Mouse (Mus musculus) frontal cortex, postnatal 25 days (tissue): Measurements from ENCODE around the gene Dtx3l.
"Not testable (repeated sequence)": the region's sequence is repeated elsewhere in the genome, so short reads cannot be mapped to it uniquely, and the experiment has no call there.

ENCODE experiments used
- DNase-seq, 2 experiments: peaks; one replicate each; pipeline ENCODE4 v3.0.0; 2022; ENCODE audit warnings: low spot score in 2 of 2

Gene Dtx3l

DNA sequence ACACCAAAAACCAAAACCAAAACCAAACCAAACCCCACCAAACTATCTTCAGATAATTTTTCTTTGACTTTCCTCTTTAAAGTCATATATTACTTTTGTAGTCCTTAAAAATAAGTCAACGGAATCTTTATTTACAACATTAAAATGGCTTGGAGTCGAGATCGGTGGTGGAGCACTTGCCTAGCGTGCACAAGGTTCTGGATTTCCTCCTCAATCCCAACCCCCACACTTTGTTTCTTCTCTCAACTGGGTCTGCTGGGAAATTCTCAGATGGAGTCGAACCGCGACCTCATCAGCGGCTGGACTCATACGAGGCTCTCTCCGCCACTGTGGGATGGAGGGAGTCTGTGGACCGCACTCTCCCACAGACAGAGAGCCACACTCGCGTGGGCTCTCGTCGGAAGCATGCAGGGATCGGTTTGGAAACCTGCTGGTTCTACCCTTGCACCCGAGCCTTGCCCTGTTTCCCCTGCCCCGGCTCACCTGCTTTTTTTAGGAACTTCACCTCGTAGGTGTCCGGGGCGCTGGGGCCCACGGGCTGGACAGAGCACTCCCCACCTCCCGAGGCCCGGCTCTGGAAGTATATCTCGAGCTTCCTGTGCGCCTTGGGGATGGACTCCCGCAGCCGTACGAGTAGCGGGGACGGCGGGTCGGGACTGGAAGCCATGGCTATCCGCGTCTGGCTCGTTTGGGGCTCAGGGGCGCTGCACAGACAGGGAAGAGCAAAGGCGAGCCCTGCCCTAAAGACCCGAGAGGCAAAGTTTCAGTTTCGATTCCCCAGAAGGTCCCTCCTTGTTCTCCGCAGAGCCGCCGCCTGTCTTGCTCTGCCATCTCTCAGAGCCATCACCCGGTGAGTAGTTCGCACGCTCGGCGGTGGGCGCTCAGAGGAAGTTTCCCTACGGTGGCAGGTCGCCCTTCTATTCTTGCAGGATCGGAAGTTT lies at the start of gene Dtx3l, which contains the start of gene Parp9:
Dtx3l (minus strand) TSS at position 941 of the 941 bp plus-strand sequence.
Parp9 (plus strand) TSS at position 260 of the 941 bp plus-strand sequence.
- peak; percentile 9 to 15 for DNase-seq

DNA sequence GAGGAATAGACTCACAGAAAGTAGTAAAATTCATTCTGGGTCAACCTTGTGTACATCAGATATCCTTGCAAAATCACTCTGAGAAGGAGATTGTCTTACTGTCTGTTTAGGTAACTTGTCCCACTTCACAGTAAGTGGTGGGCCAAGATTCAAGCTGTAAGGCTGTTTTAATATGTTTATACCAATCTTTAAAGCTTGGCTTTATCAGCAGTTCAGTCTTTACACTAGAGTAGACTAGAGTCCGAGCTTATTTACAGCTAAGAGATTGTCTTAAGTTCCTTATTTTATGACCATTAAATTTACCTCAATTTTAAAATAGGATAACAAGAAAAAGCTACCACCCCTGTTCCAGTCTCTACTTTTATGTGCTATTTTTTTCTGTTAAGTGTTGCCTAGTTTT lies 49.0 kb upstream of the Dtx3l start:
- DNase-seq = no peak

DNA sequence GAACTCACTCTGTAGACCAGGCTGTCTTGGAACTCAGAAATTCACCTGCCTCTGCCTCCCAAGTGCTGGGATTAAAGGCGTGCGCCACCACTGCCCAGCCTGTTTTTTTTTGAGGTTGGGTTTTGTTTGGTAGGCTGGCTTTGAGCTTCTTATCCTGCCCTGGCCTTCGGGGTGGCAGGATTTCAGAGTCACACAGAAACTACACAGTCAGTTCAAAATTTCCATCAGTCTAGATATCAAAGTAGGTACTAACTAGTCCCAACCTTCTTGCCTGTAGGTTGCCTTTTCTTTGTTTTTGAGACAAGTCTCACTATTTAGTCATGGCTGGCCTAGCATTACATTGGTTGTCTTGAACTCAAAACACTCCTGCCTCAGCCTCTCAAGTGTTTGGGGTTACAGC lies 45.5 kb upstream of the Dtx3l start:
- no peak for DNase-seq

DNA sequence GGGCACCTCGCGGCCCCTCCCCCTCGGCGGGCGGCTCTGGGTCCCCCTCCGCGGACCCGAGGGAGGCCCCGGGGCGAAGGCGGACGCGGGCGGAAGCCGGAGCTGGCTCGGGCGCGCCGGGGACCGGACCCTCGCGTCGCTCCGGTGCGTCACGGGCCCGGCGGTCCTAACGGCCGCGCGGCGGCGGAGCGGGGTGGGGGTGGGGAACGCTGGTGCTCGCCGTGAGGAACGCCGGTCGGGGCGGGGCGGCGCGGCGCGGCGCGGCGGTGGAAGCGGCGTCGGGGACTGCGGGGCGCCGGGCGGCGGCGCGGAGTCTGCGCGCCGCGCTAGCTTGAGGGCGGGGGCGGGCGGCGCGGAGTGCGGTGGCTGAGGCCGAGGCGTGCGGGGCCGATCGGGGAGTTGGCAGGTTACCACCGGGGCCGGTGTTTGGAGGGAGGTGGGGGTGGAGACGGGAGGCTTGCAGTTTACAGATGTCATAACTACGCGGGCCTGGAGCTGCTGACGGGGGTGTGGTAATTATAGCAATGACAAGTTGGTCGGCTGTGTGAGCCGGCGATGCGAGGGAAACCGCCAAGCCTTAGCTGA lies 44.7 kb upstream of the Dtx3l start:
- peak; percentile 33 to 57 for DNase-seq

DNA sequence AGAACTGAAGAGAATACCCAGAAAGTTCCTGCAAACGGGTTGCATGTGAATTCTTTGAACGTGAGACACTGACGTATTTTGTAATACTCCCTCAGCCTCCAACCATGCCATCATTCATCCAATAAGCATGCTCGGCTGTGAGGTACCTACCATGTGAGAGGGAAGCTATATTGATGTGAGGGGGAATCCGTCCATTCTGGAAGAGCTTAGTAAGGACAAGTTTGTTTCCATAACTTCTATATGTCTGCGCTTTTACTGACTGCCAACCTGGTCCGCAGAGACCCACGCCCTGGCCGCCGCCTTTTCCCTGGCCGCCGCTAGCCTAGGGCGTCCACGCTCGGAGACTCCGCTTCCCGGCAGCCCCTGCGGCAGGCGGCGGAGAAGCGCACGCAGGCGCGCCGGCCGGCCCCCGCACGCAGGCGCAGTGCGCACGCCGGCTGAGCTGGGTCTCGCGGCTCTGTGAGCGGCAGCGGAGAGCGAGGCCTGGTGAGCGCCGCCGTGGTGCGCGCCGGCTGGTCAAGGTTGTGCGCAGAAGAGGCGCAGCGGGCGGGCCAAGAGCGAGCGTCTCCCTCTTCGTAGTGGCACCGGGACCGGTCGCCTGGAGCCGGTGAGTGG lies 44.1 kb upstream of the Dtx3l start:
- DNase-seq = peak; percentile 80 to 82

DNA sequence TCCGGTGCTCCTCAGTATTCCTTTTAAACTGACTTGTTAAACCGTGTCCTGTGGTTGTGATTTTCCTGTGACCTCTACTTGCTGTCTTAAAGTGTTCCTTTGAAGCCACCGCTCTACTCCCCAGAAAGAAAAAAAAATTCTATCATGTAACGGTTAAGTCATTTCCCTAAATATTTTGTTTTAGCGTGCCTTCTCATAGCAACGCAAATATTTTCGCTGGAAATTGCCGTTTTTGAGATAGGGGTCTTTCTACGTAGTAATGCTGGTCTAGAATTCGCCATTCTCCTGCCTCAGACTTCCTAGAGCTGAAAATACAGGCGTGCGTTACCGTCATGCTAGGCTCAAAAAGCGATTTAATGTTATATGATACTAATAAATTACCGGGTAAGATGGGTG lies 43.6 kb upstream of the Dtx3l start:
- no peak for DNase-seq

DNA sequence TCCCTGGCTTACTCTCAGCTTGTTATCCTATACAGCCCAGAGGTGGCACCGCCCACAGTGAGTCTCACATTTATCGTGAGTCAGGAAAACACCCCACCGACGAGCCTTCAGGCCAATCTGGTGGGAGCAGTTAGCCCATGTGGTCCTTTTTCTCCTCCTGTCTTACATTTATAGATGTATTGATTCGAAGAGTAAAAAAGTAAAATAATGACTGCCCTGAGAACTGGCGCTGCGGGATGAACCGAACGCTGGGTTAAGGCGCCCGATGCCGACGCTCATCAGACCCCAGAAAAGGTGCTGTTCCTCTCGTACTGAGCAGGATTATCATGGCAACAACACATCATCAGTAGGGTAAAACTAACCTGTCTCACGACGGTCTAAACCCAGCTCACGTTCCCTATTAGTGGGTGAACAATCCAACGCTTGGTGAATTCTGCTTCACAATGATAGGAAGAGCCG lies 42.4 kb upstream of the Dtx3l start:
- peak; percentile 100 for DNase-seq

DNA sequence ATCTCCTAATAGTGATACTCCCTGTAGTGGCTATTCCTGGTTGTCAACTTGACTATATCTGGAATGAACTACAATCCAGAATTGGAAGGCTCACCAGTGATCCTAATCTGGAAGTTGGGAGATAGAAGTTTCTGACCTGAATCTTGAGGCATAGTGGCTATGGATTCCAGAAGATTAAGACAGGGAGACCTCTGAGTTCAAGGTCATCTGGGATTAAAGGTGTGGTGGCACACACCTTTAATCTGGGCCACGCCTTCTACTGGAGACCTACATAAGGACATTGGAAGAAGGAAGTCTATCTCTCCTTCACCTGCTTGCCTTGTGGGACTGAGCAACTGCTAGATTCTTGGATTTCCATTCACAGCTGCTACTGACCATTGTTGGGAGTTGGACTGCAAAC lies 39.5 kb upstream of the Dtx3l start, which contains the start of gene Kpna1:
Kpna1 (plus strand) TSS at position 301 of the 400 bp plus-strand sequence.
- not testable (repeated sequence) for DNase-seq

DNA sequence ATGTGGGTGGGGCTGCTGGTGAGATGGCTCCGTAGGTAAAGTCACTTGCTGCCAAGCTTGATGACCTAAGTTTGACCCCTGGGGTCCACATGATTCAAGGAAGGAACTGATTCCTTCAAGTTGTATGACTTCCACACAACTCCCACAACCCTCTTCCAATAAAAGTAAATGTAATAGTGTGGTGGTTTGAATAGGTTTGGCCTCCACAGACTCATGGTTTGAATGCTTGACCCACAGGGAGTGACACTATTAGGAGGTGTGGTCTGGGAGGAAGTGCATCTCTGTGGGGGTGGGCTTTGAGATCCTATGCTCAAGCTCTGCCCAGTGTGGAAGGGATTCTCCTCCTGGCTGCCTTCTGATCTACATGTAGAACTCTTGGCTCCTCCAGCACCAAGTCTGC lies 35.1 kb upstream of the Dtx3l start:
- no peak for DNase-seq

DNA sequence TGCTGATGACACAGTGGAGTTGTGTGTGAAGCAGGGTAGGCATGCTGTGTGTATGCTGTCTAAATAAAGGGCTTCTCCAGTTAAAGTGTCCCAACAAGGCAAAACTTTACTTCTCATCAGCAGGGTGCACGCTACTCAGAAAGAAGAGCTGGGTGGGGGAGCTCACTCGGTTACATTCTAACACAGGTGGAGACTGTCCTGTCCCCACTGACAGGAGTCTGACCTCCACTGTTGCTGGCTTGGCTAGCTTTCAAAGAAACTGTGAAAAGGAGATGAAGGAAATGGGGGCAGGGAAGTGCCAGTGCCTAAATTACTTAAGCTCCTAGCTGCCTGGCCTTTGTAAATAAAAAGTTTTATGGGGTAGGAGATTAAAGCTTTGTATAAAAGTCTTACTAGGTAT lies 29.2 kb upstream of the Dtx3l start:
- DNase-seq = no peak

DNA sequence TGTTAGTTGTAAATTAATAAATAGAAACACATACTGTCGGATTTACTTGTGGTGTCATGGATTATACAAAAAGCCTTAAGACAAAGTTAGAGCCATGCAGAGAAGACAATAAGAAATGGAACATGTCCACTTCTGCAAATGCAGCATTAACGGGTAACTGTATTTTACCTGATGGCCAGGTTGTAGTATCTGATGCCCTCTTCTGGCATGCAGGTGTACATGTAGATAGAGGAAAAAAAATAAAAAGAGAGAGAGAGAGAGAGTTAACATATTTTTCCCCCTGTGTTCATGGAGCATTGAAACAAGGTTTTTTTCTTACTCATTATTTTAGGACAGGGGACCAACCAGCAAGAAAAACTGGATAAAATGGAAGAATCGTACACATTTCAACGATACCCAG lies 28.4 kb upstream of the Dtx3l start:
- DNase-seq = no peak

DNA sequence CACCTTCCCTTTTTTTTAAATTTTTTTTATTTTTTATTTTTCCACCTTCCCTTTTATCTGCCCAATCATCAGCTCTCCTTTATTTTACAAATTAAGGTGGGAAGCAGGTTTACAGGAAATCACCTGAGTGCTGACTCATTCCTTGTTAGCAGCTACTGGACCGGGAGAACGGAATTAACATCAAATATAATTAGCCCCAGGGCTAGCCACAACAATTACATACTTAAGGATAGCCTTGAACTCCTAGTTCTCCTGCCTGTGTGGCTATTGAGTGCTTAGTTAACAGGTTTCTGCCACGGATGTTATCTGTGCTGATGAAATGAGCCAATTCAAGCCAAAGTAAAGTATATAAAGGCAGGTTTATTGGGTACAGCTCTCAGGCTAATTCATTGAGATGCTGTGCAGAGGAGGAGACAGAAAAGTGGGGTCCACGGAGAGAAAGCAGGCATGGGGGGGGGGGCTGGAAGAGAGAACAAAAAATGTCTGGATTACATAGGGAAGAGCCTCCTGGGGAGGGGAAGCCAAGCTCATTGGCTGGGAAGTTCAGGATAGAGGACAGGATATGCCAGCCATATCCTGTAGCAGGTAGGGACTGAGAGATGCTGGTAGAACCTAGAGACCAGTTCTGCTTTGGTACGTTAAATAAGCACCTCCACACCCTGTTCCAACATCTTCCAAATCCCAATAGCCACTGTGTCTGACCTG lies 27.6 kb upstream of the Dtx3l start:
- no peak for DNase-seq

DNA sequence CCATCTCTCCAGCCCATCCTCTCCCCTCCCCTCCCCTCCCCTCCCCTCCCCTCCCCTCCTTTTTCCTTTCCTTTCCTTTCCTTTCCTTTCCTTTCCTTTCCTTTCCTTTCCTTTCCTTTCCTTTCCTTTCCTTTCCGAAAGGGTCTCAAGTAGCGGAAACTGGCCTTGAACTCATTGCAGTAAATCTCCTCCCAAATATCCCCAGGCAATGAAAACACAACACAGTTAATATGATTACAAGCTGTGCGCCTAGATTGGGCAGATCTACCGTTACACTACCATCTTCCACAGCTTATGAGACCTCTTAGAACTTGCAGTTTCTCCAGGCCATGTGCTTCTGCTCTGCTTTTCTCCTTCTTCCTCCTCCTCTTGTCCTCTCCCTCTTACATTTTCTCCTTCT lies 27.0 kb upstream of the Dtx3l start:
- DNase-seq = not testable (repeated sequence)

DNA sequence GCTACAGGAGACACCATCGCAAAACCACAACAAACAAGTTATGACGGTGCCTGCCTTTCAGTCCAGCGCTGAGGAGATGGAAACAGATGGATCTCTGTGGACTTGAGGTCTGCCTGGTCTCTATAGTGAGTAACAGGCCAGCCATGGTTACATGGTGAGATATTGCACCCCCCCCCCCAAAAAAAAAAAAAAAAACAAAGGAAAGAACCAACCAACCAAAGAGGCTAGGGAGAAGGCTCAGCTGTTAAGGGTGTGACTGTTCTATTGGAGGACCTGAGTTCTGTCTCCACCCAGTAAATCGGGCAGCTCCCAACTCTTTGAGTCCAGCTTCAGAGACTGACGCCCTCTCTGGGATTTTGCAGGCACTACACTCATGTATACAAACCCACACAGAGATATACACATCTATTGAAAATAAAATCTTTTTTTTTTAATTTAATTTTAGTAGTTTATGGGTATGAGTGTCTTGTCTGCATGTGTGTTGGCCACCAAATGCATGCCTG lies 13.7 kb upstream of the Dtx3l start:
- DNase-seq = no peak

DNA sequence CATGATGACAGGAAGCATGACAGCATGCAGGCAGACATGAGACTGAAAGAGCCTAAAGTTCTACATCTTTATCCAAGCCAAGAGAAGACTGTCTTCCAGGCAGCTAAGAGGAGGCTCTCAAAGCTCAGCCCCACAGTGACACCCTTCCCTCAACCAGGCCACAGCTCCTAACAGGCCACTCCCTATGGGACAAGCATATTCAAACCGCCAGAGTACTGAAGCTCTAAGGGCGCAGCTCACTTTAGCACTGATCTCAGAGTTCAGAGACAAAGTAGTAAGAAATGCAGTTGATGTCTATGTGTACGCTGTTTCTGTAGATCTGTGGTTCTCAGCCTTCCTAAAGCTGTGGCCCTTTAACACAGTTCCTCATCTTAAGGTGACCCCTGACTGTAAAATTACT lies 12.3 kb upstream of the Dtx3l start:
- DNase-seq = no peak

DNA sequence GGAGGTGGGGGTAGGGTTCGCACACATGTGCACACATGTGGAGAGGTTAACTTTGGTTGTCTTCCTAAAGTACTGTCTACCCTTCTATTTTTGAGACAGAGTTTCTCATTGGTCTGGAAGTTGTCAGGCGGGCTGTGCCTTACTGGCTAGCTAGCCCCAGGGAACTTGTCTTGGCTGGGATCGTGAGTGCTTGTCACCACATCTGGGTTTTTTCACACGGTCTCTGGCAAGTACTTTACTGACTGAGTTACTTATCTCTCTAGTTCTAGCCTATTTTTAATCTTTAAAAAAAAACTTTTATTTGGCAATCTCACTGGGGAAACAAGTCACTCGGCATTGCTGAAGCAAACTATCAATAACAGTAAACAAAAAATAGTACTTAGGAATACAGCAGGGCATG lies 10.3 kb upstream of the Dtx3l start:
- DNase-seq = no peak

DNA sequence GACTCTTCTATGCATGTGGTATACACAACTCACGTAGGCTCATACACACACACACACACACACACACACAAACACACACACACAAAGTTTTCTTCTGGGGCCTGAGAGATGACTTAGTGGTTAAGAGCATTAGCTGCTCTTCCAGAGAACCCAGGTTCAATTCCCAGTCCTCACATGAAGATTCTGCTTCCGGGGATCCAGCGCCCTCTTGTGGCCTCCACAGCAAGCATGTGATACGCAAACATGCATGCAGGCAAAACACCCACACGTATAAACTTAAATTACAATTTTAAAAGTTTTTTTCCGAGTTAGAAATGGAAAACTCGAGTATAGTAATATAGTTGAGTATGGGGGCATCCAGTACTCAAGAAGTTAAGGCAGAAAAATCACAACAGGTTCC lies 2.4 kb upstream of the Dtx3l start:
- DNase-seq = no peak

DNA sequence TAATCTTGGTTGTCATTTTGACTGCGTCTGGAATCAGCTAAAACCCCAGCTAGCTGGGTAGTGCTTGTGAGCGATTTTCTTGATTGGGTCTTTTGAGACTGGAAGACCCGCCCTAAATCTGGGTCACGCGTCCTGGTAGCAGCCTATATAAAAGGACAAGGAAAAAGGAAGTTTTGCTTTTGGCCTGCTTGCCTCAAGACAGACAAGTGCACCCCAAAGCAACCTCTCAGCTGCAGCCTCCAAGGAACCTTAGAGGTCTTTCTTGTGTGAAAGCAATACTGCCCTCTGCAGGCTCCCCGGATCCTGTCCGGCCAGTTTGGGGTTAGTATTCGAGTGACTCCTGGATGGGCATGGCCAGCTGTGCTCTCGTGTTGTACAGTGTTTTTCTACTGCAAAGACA lies 739 bp upstream of the Dtx3l start:
- DNase-seq = peak; percentile 49 to 64

DNA sequence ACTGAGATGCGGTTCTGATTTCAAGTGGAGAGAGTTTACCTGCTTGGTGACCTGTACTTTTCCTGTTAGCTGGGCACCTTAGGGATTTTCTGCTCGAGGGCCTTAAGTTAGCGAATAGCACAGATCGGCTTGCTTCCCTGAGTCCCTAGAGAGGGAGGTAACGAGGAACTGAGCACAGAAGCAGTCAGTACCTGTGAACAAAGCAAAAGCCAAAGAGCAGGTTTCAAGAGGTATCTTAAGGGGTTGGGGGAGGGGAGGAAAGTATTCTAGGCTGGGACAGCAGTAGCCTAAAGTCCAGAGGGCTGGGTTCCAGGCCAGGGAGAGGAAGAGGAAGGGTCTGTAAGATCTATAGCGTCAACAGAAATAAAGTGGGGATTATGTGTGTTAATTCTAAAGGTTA lies 310 bp upstream of the Dtx3l start:
- DNase-seq = no peak

DNA sequence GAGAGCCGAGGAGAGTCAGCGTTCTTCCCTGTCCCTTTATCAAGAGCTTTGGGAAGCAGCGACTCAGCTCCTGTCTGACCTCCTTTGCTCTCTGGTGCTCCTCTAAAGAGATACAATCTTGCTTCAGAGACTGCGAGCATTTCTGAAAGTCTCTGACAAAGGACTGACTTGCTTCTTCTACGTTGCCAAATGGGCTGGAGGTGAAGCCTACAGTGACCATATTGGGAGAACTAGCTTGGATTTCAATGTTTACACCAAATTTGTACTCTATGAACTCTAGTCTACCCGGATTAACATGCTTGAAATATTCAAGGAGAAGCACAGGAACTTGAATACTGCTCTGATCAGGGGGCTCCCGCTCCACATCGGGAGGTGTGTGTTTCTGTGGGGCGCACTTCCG lies 5.8 kb downstream of the Dtx3l start:
- DNase-seq = no peak

DNA sequence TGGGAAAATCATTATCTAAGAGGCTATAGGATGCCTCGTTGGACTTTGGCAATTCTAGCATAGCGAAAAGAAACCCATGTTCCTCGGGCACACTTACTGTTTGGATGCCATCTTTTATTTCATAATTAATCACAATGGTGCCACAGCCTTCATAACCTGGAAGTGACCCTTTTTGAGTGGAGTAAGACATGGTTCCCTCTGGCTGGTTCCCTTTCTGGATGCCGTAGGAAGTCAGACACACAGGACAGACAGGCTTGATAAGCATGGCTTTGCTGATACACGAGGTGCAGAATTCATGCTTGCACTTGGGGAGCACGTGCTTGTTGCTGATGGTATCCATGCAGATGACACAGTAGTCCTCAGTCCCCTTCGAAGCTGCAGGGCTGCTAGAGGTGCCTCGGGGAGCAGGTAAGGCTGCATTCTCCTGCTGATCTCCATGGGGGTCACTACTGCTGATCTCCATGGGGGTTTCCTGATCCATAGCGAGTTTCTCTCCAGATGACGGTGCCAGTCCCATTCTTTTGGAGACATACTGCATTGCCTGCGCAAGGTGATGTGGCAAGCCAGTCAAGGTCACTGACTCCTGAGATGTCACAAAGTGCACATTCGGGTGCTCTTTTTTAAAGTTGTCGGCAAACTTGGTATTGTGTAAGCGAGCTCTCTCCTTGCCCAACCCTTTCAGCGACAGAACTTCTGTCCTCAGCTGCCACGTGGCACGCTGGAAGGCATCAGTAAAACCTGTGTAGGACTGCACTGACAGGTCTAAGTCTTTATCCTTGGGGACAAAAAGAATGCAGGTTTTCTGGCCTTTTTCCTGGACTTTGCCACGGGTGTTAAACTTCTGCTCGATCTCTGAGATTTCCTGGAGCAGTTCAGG lies 6.5 kb downstream of the Dtx3l start:
- no peak for DNase-seq
